Mouse (Mus musculus) ES-E14 (cell line): ENCODE measurements around the gene Pde3a.

Source experiments
- CHD2 ChIP-seq: IDR thresholded peaks from 2 replicates; pipeline ENCODE4 v1.6.1; 2014; ENCODE audit warnings: mild to moderate bottlenecking, low read depth, low read length, inconsistent platforms
- HCFC1 ChIP-seq: IDR thresholded peaks from 2 replicates; pipeline ENCODE4 v1.6.1; 2012; ENCODE audit warnings: low read length, inconsistent platforms, borderline replicate concordance; ENCODE audit not compliant: insufficient read depth
- MAFK ChIP-seq: IDR thresholded peaks from 2 replicates; pipeline ENCODE4 v1.6.1; 2014; ENCODE audit warnings: mild to moderate bottlenecking, low read depth, low read length, inconsistent platforms; ENCODE audit not compliant: insufficient read depth
- ZC3H11A ChIP-seq: IDR thresholded peaks from 2 replicates; pipeline ENCODE4 v1.6.1; 2012; ENCODE audit warnings: low read depth, mild to moderate bottlenecking, inconsistent platforms, low read length, borderline replicate concordance
- ZNF384 ChIP-seq: IDR thresholded peaks from 2 replicates; pipeline ENCODE4 v1.6.1; 2012; ENCODE audit warnings: low read depth, low read length, inconsistent platforms

- TF ChIP-seq MAFK (no peak), ZC3H11A (no peak), HCFC1 (no peak), ZNF384 (no peak), CHD2 (no peak)
Measured at GRCm38 (mm10) chr6:141321253-141321652, 72.2 kb downstream of the Pde3a start.
